Mouse (Mus musculus): Measurements from ENCODE around the gene Rnf135. TPM values are rescaled to one million over a fixed set of nuclear protein-coding genes. Genes with fewer than 3 reads are reported as not detected.

The Rnf135 gene
- 3.0 and 3.3 TPM in 2 replicates for polyA plus RNA-seq (2014; fragmentation: Nextera tagmentation; extraction: Ambion mirVana)

DNA sequence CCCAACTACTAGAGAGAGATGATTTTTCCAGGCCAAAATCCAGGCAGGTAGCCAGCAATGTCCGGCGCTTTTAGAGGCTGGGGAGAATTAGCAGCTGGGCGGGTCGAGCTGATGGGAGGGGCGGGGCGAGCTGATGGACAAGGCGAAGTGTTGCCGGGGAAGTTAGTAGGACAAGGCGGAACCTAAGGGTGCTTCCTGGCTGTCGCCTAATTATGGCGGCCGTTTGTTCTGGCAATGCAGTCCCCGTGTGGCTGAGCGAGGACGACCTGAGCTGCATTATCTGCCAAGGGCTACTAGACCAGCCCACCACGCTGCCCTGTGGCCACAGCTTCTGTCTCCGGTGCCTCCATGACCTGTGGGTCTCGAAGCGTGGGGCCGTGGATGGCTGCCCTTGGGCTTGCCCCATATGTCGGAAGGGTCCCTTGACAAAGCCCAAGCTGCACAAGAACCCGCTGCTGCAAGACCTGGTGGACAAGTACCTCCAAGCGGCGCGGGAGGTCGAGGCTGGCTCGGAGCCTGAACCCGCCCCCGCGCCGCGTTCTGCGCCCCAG lies at the start of gene Rnf135:
Gene Rnf135 (plus strand): TSS at position 147 of the 551 bp plus-strand sequence.
- peak; percentile 86 for DNase-seq (ENCODE audit: low spot score)
- Histone ChIP-seq H3K4me2 (ENCODE audit: low read depth, low read length, severe bottlenecking) (peak within 1 kb of the TSS; percentile 54), H3K36me3 (ENCODE audit: control insufficient read depth, insufficient read depth, low read length) (no peaks in the 10 kb centered on the region), H3K27me3 (ENCODE audit: control insufficient read depth, insufficient read depth, low read length) (no peaks in the 10 kb centered on the region), H3K4me3 (ENCODE audit: low read depth, low read length) (peak within 1 kb of the TSS; percentile 49), H3K27ac (ENCODE audit: low read depth, low read length) (no peak within 1 kb of the TSS), H3K9ac (ENCODE audit: low read length) (peak within 1 kb of the TSS; percentile 71), H3K9me3 (ENCODE audit: control insufficient read depth, low read length) (no peaks in the 10 kb centered on the region), H3K4me1 (replicated peaks; ENCODE audit: control insufficient read depth, insufficient read depth, low read length) (no peaks in the 10 kb centered on the region)
- WGBS = 2% methylated on average over 33 of the region's 33 CpGs
- ATAC-seq (replicated peaks; ENCODE audit: low FRiP score) = peak; percentile 56; the same call in 1 of the 2 replicates

DNA sequence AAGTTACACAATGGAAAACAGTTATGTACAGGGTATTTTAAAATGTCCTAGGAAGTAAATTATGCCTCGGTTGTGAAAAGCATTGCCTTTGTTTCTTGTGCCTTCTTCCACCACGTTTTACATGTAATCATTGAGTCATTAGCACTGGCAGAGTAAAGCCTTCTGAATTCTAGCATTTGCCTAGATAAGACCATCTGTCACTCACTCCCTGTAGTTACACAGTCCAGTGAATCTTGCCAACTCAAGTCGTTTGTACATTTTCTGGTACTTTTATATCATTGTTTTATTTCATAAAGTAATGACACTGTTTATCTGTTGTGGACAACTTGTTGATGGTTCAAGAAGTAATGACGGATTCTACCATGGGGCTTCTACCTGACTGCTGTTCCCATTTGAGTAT lies 48.9 kb upstream of the Rnf135 start:
- 81% methylated on average over 4 of the region's 4 CpGs for WGBS
- ATAC-seq (replicated peaks; ENCODE audit: low FRiP score) = no peak
- H3K9me3 ChIP-seq (ENCODE audit: control insufficient read depth, low read length) = no peaks in the 10 kb centered on the region

DNA sequence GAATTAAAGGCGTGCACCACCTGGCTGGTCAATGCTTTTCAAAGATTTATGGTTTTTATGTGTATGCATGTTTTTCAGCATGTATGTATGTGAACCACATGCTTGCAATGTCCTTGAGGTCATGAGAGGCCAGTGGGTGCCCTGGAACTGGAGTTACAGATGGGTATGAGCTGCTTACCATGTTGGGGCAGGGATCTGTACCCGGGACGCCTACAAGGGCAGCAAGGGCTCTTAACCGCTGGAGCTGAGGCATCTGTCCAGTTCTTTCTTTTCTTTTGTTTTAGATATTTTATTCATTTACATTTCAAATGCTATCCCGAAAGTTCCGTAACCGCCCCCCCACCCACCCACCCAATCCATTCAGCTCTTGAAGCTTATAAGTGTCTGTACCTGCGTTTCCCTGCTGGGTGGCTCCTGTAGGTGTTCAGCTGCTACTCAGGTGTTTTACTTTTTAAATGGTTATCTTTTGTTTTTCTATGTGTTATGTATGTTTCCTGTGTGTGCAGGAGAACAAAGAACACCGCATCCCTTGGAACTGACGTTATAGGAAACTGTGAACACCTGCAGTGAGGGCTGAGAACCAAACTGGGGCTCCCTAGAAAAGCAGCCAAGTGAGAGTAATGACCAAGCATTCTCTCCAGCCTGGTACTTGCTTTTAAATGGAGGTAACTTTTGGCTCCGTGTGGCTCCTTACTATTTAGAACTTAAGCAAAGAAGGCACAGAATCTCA lies 47.5 kb upstream of the Rnf135 start:
- no peaks in the 10 kb centered on the region for H3K27me3 ChIP-seq (ENCODE audit: control insufficient read depth, insufficient read depth, low read length)
- H3K27ac ChIP-seq (ENCODE audit: low read depth, low read length) = no peak overlapping the region
- 86% methylated on average over 11 of the region's 11 CpGs for WGBS

More for the DNA sequence above, 48.9 kb upstream of the Rnf135 start:
- Histone ChIP-seq H3K27me3 (ENCODE audit: control insufficient read depth, insufficient read depth, low read length) (no peaks in the 10 kb centered on the region), H3K27ac (ENCODE audit: low read depth, low read length) (no peak overlapping the region), H3K4me3 (ENCODE audit: low read depth, low read length) (no peak overlapping the region), H3K9ac (ENCODE audit: low read length) (no peak overlapping the region), H3K4me2 (ENCODE audit: low read depth, low read length, severe bottlenecking) (no peak overlapping the region), H3K4me1 (replicated peaks; ENCODE audit: control insufficient read depth, insufficient read depth, low read length) (no peaks in the 10 kb centered on the region), H3K36me3 (ENCODE audit: control insufficient read depth, insufficient read depth, low read length) (peaks cover 5% of the 10 kb centered on the region; the same call in 1 of the 2 replicates)
- no peak for DNase-seq (ENCODE audit: low spot score)

DNA sequence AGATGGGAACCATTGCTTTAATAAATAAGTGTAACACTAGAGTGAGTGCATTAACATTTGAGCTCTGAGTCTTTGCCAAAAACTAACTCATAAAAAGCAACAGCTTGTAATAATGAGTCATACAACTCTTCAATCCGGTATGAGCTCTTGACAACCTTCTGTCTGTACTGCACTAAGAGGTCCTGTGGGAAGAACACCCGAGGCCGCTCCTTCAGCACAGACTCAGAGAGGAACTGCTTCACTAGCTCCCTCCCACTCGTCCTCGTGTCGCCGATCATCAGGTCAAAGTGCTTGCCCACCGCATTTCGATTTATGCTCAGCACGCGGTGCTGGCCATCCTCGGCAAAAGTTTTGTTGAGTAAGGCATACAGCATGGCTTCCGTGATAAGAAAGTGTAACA lies 46.9 kb upstream of the Rnf135 start:
- no peak overlapping the region for H3K9ac ChIP-seq (ENCODE audit: low read length)
- no peaks in the 10 kb centered on the region for H3K27me3 ChIP-seq (ENCODE audit: control insufficient read depth, insufficient read depth, low read length)
- H3K27ac ChIP-seq (ENCODE audit: low read depth, low read length) = no peak overlapping the region
- WGBS = 94% methylated on average over 13 of the region's 13 CpGs
- H3K4me1 ChIP-seq (replicated peaks; ENCODE audit: control insufficient read depth, insufficient read depth, low read length) = no peaks in the 10 kb centered on the region
- no peak for DNase-seq (ENCODE audit: low spot score)
- H3K4me3 ChIP-seq (ENCODE audit: low read depth, low read length) = no peak overlapping the region
- no peak overlapping the region for H3K4me2 ChIP-seq (ENCODE audit: low read depth, low read length, severe bottlenecking)
- H3K36me3 ChIP-seq (ENCODE audit: control insufficient read depth, insufficient read depth, low read length) = peaks cover 5% of the 10 kb centered on the region; the same call in 1 of the 2 replicates
- H3K9me3 ChIP-seq (ENCODE audit: control insufficient read depth, low read length) = no peaks in the 10 kb centered on the region
- no peak for ATAC-seq (replicated peaks; ENCODE audit: low FRiP score)

More for the DNA sequence above, 47.5 kb upstream of the Rnf135 start:
- Histone ChIP-seq H3K9me3 (ENCODE audit: control insufficient read depth, low read length) (no peaks in the 10 kb centered on the region), H3K9ac (ENCODE audit: low read length) (no peak overlapping the region), H3K4me2 (ENCODE audit: low read depth, low read length, severe bottlenecking) (no peak overlapping the region), H3K4me3 (ENCODE audit: low read depth, low read length) (no peak overlapping the region), H3K4me1 (replicated peaks; ENCODE audit: control insufficient read depth, insufficient read depth, low read length) (no peaks in the 10 kb centered on the region), H3K36me3 (ENCODE audit: control insufficient read depth, insufficient read depth, low read length) (peaks cover 5% of the 10 kb centered on the region; the same call in 1 of the 2 replicates)
- ATAC-seq (replicated peaks; ENCODE audit: low FRiP score) = no peak
- DNase-seq (ENCODE audit: low spot score) = no peak

DNA sequence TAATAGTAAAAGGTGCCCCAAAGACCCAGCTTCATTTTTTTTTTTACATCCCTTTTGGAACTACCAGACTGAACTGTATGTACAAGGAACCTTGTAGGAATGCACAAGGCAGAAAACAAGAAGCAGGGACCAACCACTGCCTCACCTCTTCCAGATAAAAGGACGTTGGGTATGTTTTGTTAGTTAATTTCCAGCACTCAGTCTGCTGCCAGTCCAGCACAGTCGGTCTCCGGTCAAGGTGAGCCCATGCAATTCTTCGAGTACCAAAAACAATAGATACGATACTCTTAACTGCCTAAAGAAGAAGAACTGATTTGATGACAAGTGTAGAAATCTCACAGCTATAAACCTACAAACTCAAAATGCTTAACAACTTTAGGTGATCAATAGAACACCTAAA lies 45.9 kb upstream of the Rnf135 start:
- DNase-seq (ENCODE audit: low spot score) (no peak), ATAC-seq (replicated peaks; ENCODE audit: low FRiP score) (no peak)
- H3K4me3 ChIP-seq (ENCODE audit: low read depth, low read length) = no peak overlapping the region
- no peaks in the 10 kb centered on the region for H3K4me1 ChIP-seq (replicated peaks; ENCODE audit: control insufficient read depth, insufficient read depth, low read length)
- H3K36me3 ChIP-seq (ENCODE audit: control insufficient read depth, insufficient read depth, low read length) = peaks cover 3% of the 10 kb centered on the region; the same call in 1 of the 2 replicates
- WGBS = 91% methylated on average over 5 of the region's 5 CpGs
- H3K27ac ChIP-seq (ENCODE audit: low read depth, low read length) = no peak overlapping the region
- no peak overlapping the region for H3K9ac ChIP-seq (ENCODE audit: low read length)
- H3K9me3 ChIP-seq (ENCODE audit: control insufficient read depth, low read length) = no peaks in the 10 kb centered on the region
- no peak overlapping the region for H3K4me2 ChIP-seq (ENCODE audit: low read depth, low read length, severe bottlenecking)
- no peaks in the 10 kb centered on the region for H3K27me3 ChIP-seq (ENCODE audit: control insufficient read depth, insufficient read depth, low read length)

DNA sequence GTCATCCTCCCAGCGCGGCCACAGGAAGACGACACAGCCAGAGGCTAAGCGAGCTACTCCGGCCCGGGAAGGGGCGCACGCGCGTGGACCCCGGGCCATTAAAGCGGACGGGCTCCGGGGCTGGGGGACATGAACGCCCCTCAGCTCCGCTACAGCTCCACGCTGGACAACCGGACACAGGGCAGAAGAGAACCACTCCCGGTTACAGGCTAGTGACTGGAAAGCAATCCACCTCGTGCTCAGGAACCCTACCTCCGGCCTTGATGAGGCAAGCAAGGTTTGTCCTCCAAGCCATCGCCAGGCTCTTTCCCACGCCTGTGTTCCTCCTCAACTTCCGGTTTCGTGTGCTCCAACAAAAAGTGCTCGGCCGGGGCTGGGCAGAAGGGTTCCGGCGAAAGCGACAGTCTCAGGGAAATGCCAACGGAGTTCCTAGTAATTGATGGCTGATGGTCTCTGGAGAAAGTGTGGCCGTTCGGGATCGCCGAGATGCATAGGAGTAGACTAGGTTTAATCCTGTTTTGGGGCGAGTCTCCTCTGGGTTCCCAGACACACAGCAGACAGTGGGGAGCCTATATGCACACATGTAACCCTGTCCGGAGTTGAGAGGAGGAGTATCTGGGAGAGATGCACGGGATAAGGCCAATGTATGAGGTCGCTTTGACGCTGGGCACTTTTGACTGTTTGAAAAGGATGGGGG lies 41.7 kb upstream of the Rnf135 start, which contains the start of gene Tefm:
Gene Tefm (minus strand): TSS at position 351 of the 697 bp plus-strand sequence.
- no peaks in the 10 kb centered on the region for H3K4me1 ChIP-seq (replicated peaks; ENCODE audit: control insufficient read depth, insufficient read depth, low read length)
- peak within 1 kb of the TSS; percentile 76 for H3K4me2 ChIP-seq (ENCODE audit: low read depth, low read length, severe bottlenecking)
- DNase-seq (ENCODE audit: low spot score) (peak; percentile 89), ATAC-seq (replicated peaks; ENCODE audit: low FRiP score) (peak; percentile 89)
- no peaks in the 10 kb centered on the region for H3K9me3 ChIP-seq (ENCODE audit: control insufficient read depth, low read length)
- no peaks in the 10 kb centered on the region for H3K27me3 ChIP-seq (ENCODE audit: control insufficient read depth, insufficient read depth, low read length)
- H3K36me3 ChIP-seq (ENCODE audit: control insufficient read depth, insufficient read depth, low read length) = no peaks in the 10 kb centered on the region; the same call in 1 of the 2 replicates
- H3K9ac ChIP-seq (ENCODE audit: low read length) = peak within 1 kb of the TSS; percentile 84
- under 1% methylated on average over 40 of the region's 40 CpGs for WGBS
- peak within 1 kb of the TSS; percentile 62 for H3K27ac ChIP-seq (ENCODE audit: low read depth, low read length)
- H3K4me3 ChIP-seq (ENCODE audit: low read depth, low read length) = peak within 1 kb of the TSS; percentile 69

DNA sequence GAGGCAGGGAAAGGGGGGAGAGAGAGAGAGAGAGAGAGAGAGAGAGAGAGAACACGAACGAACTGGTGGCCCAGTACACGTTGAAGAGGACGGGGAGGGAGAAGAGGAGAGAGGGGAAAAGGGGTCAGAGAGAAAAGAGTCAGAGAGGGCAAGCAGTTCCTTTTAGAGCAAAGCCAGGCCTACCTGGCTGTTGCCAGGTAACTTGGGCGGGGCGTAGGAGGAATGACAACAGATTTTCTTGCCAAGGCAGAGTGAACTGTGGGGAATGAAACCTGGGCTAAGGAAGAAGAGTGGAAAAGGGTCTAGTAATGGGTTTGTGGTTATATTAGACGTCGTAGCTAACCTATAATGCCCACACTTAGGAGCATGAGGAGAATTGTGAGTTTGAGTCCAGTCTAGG lies 40.8 kb upstream of the Rnf135 start:
- Histone ChIP-seq H3K27me3 (ENCODE audit: control insufficient read depth, insufficient read depth, low read length) (no peaks in the 10 kb centered on the region), H3K4me1 (replicated peaks; ENCODE audit: control insufficient read depth, insufficient read depth, low read length) (no peaks in the 10 kb centered on the region), H3K9me3 (ENCODE audit: control insufficient read depth, low read length) (no peaks in the 10 kb centered on the region), H3K9ac (ENCODE audit: low read length) (peak overlapping the region; percentile 84), H3K4me3 (ENCODE audit: low read depth, low read length) (peak overlapping the region; percentile 69), H3K36me3 (ENCODE audit: control insufficient read depth, insufficient read depth, low read length) (no peaks in the 10 kb centered on the region; the same call in 1 of the 2 replicates), H3K27ac (ENCODE audit: low read depth, low read length) (no peak overlapping the region), H3K4me2 (ENCODE audit: low read depth, low read length, severe bottlenecking) (peak overlapping the region; percentile 76)
- 44% methylated on average over 8 of the region's 8 CpGs for WGBS
- no peak for ATAC-seq (replicated peaks; ENCODE audit: low FRiP score)
- no peak for DNase-seq (ENCODE audit: low spot score)

DNA sequence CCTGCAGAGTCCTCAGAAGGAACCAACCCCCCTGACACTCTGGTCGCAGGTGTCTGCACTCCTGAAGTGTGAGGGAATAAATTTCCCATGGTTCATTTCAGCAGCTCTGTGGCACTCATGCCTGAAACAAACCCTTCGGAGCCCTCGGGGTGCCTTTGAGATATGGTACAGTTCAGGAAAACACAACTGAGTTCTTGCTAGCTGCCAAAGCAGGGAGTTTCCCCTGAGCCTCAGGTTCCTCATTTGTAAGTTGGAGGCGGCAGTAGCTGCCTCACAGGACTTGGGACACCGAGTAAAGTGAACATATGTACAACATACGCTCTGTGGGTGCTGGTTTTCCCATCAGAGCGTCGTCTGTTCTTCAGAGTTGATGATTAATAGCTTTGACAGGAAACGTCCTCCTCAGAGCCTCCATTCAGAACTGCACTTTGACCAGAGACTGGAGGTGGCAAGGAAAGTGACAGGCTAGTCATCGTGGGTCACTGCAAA lies 37.8 kb upstream of the Rnf135 start:
- DNase-seq (ENCODE audit: low spot score) = no peak
- Histone ChIP-seq H3K9ac (ENCODE audit: low read length) (no peak overlapping the region), H3K4me1 (replicated peaks; ENCODE audit: control insufficient read depth, insufficient read depth, low read length) (no peaks in the 10 kb centered on the region), H3K4me2 (ENCODE audit: low read depth, low read length, severe bottlenecking) (no peak overlapping the region), H3K27ac (ENCODE audit: low read depth, low read length) (no peak overlapping the region), H3K4me3 (ENCODE audit: low read depth, low read length) (no peak overlapping the region), H3K27me3 (ENCODE audit: control insufficient read depth, insufficient read depth, low read length) (no peaks in the 10 kb centered on the region), H3K9me3 (ENCODE audit: control insufficient read depth, low read length) (no peaks in the 10 kb centered on the region), H3K36me3 (ENCODE audit: control insufficient read depth, insufficient read depth, low read length) (no peaks in the 10 kb centered on the region)
- WGBS = 72% methylated on average over 10 of the region's 10 CpGs
- no peak for ATAC-seq (replicated peaks; ENCODE audit: low FRiP score)
